Mouse (Mus musculus): ENCODE data around the gene Speer4c. TPM values are rescaled to one million over a fixed set of nuclear protein-coding genes. Genes with fewer than 3 reads are reported as not detected.
"Not testable (repeated sequence)": the region's sequence is repeated elsewhere in the genome, so short reads cannot be mapped to it uniquely, and the experiment has no call there.

Gene Speer4c
- not detected in 2 replicates for polyA plus RNA-seq (2014; fragmentation: Nextera tagmentation; extraction: Ambion mirVana)

GRCm38 (mm10) chr5:15714171-15714570 lies at the start of gene Speer4c:
TSS of gene Speer4c (minus strand) at chr5:15714271.
- H3K36me3 ChIP-seq (ENCODE audit: control insufficient read depth, insufficient read depth, low read length); H3K27ac ChIP-seq (ENCODE audit: low read depth, low read length); ATAC-seq (ENCODE audit: low FRiP score); H3K4me1 ChIP-seq (ENCODE audit: control insufficient read depth, insufficient read depth, low read length); H3K9ac ChIP-seq (ENCODE audit: low read length); H3K4me2 ChIP-seq; DNase-seq (ENCODE audit: low spot score, missing footprints); H3K27me3 ChIP-seq (ENCODE audit: control insufficient read depth, insufficient read depth, low read length); H3K4me3 ChIP-seq (ENCODE audit: low read depth, low read length); H3K9me3 ChIP-seq (ENCODE audit: control insufficient read depth, low read length): not testable (repeated sequence)

DNA sequence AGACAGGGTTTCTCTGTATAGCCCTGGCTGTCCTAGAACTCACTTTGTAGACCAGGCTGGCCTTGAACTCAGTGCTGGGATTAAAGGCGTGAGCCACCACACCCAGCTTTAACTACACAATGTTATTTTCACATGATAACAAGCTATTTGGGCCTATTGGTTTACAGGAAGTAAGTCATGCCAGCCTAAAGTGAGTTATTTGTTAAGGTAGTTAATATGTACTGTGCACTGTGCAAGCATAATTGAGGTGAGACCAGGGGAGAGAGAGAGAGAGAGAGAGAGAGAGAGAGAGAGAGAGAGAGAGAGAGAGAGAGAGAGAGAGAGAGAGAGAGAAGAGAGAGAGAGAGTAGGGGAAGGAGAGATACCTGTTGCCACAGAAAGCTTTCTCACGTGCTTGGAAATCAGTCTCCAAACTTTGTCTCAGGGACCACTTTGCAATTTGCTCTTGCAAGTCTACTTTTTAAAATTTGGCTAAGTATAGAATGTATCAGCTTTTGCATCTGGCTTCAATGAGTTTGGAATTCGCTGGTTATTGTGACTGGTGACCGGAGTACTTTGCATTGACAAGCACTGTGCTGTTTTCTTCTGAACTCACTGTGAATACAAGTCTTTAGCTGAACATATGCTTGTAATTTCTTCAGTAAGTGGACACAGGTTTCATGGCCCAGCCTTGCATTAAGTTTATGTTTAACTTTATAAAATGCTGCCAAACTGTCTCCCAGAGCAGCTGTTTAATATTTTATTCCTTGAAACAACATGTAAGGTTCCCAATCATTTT lies 33.6 kb upstream of the Speer4c start:
- Histone ChIP-seq H3K27me3 (ENCODE audit: control insufficient read depth, insufficient read depth, low read length) (no peaks in the 10 kb centered on the region), H3K9me3 (ENCODE audit: control insufficient read depth, low read length) (no peaks in the 10 kb centered on the region), H3K4me3 (ENCODE audit: low read depth, low read length) (no peak overlapping the region), H3K27ac (ENCODE audit: low read depth, low read length) (no peak overlapping the region), H3K4me1 (ENCODE audit: control insufficient read depth, insufficient read depth, low read length) (no peaks in the 10 kb centered on the region), H3K4me2 (no peak overlapping the region), H3K9ac (ENCODE audit: low read length) (no peak overlapping the region), H3K36me3 (ENCODE audit: control insufficient read depth, insufficient read depth, low read length) (no peaks in the 10 kb centered on the region)
- ATAC-seq (ENCODE audit: low FRiP score) (no peak), DNase-seq (ENCODE audit: low spot score, missing footprints) (no peak)
- WGBS, result 79% methylated on average over 4 of the region's 4 CpGs

- H3K27me3 ChIP-seq (ENCODE audit: control insufficient read depth, insufficient read depth, low read length), result no peaks in the 10 kb centered on the region
- no peaks in the 10 kb centered on the region for H3K9me3 ChIP-seq (ENCODE audit: control insufficient read depth, low read length)
- H3K9ac ChIP-seq (ENCODE audit: low read length), result no peak overlapping the region
- no peak overlapping the region for H3K4me3 ChIP-seq (ENCODE audit: low read depth, low read length)
- 90% methylated on average over 3 of the region's 3 CpGs for WGBS
- no peak for DNase-seq (ENCODE audit: low spot score, missing footprints)
- no peaks in the 10 kb centered on the region for H3K4me1 ChIP-seq (ENCODE audit: control insufficient read depth, insufficient read depth, low read length)
- ATAC-seq (ENCODE audit: low FRiP score), result no peak
- H3K27ac ChIP-seq (ENCODE audit: low read depth, low read length), result no peak overlapping the region
- no peaks in the 10 kb centered on the region for H3K36me3 ChIP-seq (ENCODE audit: control insufficient read depth, insufficient read depth, low read length)
- no peak overlapping the region for H3K4me2 ChIP-seq
Measured at GRCm38 (mm10) chr5:15734097-15734867, 20.2 kb upstream of the Speer4c start.

DNA sequence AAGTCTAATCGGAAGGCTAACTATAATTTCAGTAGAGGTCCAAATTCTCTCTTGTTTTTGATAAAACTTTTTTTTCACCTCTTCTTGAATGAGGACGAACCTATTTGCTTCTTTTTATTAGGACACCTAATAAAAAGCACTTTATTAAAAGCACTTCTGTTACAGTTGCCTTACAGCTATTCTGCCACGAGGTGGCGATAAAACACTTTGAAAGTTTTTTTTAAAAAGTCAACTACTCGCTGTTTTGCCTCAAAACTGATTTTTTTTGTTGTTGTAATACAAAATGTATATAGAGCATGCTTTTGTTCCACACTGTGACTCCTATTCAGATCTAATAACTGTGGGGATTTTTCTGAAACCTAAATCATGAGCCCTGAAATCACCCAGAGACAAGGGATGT lies 11.2 kb downstream of the Speer4c start:
- 22% methylated on average over 5 of the region's 5 CpGs for WGBS
- not testable (repeated sequence) for H3K4me2 ChIP-seq; H3K9me3 ChIP-seq (ENCODE audit: control insufficient read depth, low read length); H3K36me3 ChIP-seq (ENCODE audit: control insufficient read depth, insufficient read depth, low read length); ATAC-seq (ENCODE audit: low FRiP score); H3K4me1 ChIP-seq (ENCODE audit: control insufficient read depth, insufficient read depth, low read length); H3K9ac ChIP-seq (ENCODE audit: low read length); H3K27me3 ChIP-seq (ENCODE audit: control insufficient read depth, insufficient read depth, low read length); H3K27ac ChIP-seq (ENCODE audit: low read depth, low read length); H3K4me3 ChIP-seq (ENCODE audit: low read depth, low read length)
- DNase-seq (ENCODE audit: low spot score, missing footprints), result peak; percentile 88

GRCm38 (mm10) chr5:15697719-15698118 lies 16.4 kb downstream of the Speer4c start:
- H3K27ac ChIP-seq (ENCODE audit: low read depth, low read length); H3K4me2 ChIP-seq; H3K36me3 ChIP-seq (ENCODE audit: control insufficient read depth, insufficient read depth, low read length); H3K27me3 ChIP-seq (ENCODE audit: control insufficient read depth, insufficient read depth, low read length); H3K4me1 ChIP-seq (ENCODE audit: control insufficient read depth, insufficient read depth, low read length); H3K9ac ChIP-seq (ENCODE audit: low read length); H3K9me3 ChIP-seq (ENCODE audit: control insufficient read depth, low read length); H3K4me3 ChIP-seq (ENCODE audit: low read depth, low read length): not testable (repeated sequence)
- peak; percentile 54 for DNase-seq (ENCODE audit: low spot score, missing footprints)
- peak; percentile 52; the same call in 1 of the 2 replicates for ATAC-seq (ENCODE audit: low FRiP score)
- WGBS, result 46% methylated on average over 2 of the region's 2 CpGs

GRCm38 (mm10) chr5:15691849-15692248 lies 22.2 kb downstream of the Speer4c start:
- H3K36me3 ChIP-seq (ENCODE audit: control insufficient read depth, insufficient read depth, low read length); H3K27ac ChIP-seq (ENCODE audit: low read depth, low read length); H3K4me1 ChIP-seq (ENCODE audit: control insufficient read depth, insufficient read depth, low read length); H3K9ac ChIP-seq (ENCODE audit: low read length); ATAC-seq (ENCODE audit: low FRiP score); H3K9me3 ChIP-seq (ENCODE audit: control insufficient read depth, low read length); H3K27me3 ChIP-seq (ENCODE audit: control insufficient read depth, insufficient read depth, low read length); H3K4me2 ChIP-seq; H3K4me3 ChIP-seq (ENCODE audit: low read depth, low read length): not testable (repeated sequence)
- 86% methylated on average over 4 of the region's 4 CpGs for WGBS
- peak; percentile 65 for DNase-seq (ENCODE audit: low spot score, missing footprints)

DNA sequence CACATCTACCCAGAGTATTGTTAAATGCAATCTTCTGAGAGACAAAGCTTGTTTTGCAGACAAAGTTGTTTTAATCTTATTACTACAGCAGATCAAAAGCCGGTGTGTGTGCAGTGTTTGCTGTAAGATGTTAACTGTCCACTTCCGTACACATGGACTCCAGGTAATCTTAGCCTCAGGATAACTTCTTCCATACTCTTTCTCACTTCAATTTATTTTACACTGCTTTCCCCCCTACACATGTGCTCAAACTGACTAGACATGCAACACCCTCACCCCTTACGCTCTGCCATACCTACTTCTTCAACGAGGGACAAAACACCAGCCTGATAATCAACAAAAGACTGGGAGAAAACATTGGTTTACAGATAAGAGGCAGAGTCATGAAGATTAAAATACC lies 23.2 kb downstream of the Speer4c start:
- peak; percentile 28; the same call in 1 of the 2 replicates for ATAC-seq (ENCODE audit: low FRiP score)
- peaks cover 11% of the 10 kb centered on the region for H3K9me3 ChIP-seq (ENCODE audit: control insufficient read depth, low read length)
- not testable (repeated sequence) for H3K36me3 ChIP-seq (ENCODE audit: control insufficient read depth, insufficient read depth, low read length); H3K27me3 ChIP-seq (ENCODE audit: control insufficient read depth, insufficient read depth, low read length); H3K4me2 ChIP-seq; H3K9ac ChIP-seq (ENCODE audit: low read length); H3K4me1 ChIP-seq (ENCODE audit: control insufficient read depth, insufficient read depth, low read length); H3K4me3 ChIP-seq (ENCODE audit: low read depth, low read length); H3K27ac ChIP-seq (ENCODE audit: low read depth, low read length)
- WGBS, result 74% methylated on average over 4 of the region's 4 CpGs
- DNase-seq (ENCODE audit: low spot score, missing footprints), result peak; percentile 86

DNA sequence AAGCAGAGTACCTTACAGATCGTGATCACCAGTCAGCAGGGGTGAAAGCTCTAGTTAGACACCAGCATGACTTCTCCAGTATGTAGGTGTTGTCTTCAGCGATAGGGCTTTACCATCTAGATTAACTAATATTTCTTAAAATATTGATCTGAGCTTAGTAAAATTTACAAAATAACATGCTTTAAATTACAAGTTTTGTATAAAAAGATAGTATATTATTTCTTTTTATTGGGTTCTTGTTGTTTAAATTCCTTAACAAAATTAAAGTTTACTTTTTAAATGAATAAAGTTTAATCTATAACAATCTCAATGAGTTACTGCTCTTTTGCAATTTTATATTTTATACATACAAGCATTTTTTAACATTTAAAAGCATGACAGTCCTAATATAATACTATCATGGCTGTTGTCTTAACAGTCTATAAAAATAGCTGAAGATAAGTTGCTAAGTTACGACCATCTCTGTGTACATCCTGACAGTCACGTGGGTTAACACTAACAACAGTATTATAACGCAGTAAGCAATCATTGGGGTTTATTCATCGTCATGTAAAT lies 24.3 kb downstream of the Speer4c start:
- H3K27me3 ChIP-seq (ENCODE audit: control insufficient read depth, insufficient read depth, low read length); H3K9ac ChIP-seq (ENCODE audit: low read length); H3K27ac ChIP-seq (ENCODE audit: low read depth, low read length); H3K4me1 ChIP-seq (ENCODE audit: control insufficient read depth, insufficient read depth, low read length); H3K4me3 ChIP-seq (ENCODE audit: low read depth, low read length); H3K4me2 ChIP-seq; H3K36me3 ChIP-seq (ENCODE audit: control insufficient read depth, insufficient read depth, low read length): not testable (repeated sequence)
- DNase-seq (ENCODE audit: low spot score, missing footprints) (peak; percentile 75), ATAC-seq (ENCODE audit: low FRiP score) (peak; percentile 89)
- 75% methylated on average over 6 of the region's 6 CpGs for WGBS
- peaks cover 13% of the 10 kb centered on the region for H3K9me3 ChIP-seq (ENCODE audit: control insufficient read depth, low read length)

All from midbrain, embryonic 11.5 days (tissue).